Mouse (Mus musculus): ENCODE data around the gene H3f3b.
"Not testable (repeated sequence)": the region's sequence is repeated elsewhere in the genome, so short reads cannot be mapped to it uniquely, and the experiment has no call there.

Gene H3f3b

DNA sequence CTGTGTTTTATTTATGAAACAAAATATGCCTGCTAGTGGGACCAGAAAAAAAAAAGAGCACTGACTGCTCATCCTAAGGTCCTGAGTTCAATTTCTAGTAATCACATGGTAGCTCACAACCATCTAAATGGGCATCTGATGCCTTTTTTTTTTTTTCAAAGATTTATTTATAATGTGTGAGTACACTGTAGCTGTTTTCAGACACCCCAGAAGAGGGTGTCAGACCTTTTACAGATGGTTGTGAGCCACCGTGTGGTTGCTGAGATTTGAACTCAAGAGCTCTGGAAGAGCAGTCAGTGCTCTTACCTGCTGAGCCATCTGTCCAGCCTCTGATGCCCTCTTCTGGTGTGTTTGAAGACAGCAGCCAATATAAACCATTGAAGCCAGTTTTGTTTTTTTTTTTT is 7.2 kb downstream of the H3f3b start:
- DNase-seq: peak in 1 of 2 experiments; percentile 57

GRCm38 (mm10) chr11:116019976-116020411 is 7.8 kb downstream of the H3f3b start:
- peak in 1 of 2 experiments; percentile 75 for DNase-seq

DNA sequence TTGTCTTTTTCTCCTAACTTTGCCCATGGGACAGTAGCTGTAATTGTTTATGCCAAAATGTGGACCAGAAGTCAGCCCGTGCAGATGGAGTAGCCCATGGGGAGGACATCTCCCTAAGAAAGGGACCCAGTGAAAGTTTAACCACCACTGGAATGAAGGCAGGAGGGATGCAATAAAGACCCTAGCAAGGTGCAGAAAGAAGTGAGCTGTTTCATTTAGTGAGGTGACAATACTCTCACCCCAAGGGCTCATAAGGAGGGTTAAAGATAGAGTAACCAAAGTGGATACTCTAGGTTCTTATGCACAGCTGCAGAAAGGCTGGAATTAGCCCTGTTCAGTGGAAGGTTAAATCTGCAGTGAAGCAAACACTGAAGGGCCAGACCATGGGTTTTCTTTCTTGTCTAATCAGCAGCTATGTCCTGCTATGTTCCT is 8.4 kb downstream of the H3f3b start:
- DNase-seq: peak in 1 of 2 experiments; percentile 39

DNA sequence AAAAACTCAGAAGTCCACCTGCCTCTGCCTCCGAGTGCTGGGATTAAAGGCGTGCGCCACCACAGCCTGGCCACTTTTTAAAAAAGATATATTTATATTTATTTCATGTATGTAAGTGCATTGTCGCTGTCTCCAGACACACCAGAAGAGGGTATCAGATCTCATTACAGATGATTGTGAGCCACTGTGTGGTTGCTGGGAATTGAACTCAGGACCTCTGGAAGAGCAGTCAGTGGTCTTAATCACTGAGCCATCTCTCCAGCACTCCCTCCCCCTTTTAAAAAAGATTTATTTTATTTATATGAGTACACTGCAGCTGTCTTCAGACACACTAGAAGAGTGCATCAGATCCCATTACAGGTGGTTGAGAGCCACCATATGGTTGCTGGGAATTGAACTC is 8.9 kb downstream of the H3f3b start:
- not testable (repeated sequence) for DNase-seq

GRCm38 (mm10) chr11:116018106-116018505 is 9.7 kb downstream of the H3f3b start:
- DNase-seq: peak; percentile 79 to 84

DNA sequence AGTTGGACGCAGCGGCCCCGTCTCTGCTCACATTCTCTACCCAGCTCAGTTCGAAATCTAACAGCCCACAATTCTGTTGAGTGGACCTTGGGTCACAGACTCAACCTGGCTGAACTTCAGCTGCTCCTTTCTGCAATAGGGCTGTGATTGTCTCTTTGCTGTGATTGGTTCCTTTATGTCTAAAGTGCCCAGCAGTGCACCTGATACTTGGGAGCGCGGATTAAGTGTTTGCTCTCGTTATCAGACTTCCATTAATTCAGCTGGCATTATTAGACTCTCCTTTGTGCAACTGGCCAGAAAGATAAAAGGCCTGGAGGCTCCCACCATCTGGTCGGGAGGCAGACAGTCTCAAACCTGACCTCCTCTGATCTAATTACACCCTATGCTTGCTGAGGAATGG is 12.9 kb downstream of the H3f3b start:
- no peak for DNase-seq

GRCm38 (mm10) chr11:116012262-116012947 is 15.4 kb downstream of the H3f3b start, which contains the start of gene Galk1:
TSS of gene Galk1 (minus strand) at chr11:116012719.
- DNase-seq: peak; percentile 81 to 89

DNA sequence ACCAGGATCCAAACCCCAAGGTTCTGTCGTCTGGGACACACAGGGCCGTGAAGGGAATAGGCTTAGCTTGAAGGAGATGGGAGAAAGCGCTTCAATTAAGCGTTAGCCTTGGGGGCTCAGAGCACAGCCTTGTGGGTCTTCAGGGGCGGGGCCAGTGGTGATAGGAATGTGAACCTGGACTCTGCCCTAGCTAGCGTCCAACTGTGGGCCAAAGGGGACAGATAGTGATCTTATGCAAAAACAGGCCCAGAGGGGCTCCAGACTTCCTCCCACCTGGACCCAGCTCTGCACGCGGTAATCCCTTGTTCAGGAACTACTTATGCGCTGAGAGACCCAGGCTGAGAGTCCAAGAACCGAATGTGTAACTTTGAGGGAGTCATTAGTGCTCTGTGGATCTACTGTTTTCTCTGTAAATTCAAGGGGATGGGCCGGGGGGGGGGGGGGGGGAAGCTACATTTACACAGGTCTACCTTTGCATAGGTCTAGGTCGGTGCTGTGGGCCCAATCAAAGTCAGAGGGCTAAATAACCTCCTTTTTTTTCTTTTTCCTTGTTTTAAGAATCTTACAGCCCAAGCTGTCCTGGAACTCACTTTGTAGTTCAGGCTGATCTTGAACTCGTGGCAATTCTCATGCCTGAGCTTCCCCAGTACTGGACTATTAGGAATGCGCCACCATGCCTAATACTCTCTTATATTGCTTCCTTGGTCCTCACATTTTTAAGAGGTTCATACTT is 16.1 kb downstream of the H3f3b start:
- DNase-seq: no peak

- peak in 1 of 2 experiments; percentile 46 for DNase-seq
These were observed 16.8 kb downstream of the H3f3b start for GRCm38 (mm10) chr11:116010948-116011347.

DNA sequence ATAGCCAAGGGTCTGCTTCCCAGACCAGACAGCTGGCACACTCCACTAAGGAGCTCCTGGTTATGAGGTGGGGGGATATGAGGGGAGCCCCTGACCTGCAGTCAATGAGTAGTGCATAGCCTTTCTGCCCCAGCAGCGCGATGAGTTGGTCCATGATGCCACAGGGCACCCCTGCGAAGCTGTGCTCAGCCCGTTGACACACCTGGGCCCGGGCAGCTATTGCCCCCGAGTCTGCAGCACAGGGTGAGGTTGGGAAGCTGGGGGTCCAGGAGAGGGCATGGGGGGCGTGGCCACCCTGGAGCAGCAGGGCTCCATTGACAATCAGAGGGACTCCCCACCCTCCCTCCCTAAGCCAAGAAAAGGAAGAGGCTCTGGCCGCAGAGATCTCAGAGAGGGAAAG is 17.6 kb downstream of the H3f3b start:
- DNase-seq: no peak

DNA sequence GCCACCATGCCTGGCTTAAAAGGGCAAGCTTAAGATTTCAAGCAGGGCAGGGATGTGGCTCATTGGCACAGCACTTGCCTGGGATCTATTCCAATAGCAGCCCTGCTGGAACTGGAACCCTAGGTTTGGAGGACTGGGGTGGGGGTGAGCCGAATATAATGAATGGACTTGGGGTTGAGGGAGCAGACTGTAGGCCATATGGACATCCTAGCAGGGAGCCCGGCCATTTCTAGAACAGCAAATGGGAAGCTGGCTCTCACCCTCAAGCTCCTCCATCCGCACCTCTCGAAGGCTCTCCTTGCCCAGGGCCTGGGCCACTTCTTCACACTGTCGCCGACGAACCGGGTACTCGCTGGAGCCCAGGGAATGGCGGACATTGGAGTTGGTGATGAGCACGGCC is 18.1 kb downstream of the H3f3b start:
- DNase-seq: peak; percentile 94 to 97

DNA sequence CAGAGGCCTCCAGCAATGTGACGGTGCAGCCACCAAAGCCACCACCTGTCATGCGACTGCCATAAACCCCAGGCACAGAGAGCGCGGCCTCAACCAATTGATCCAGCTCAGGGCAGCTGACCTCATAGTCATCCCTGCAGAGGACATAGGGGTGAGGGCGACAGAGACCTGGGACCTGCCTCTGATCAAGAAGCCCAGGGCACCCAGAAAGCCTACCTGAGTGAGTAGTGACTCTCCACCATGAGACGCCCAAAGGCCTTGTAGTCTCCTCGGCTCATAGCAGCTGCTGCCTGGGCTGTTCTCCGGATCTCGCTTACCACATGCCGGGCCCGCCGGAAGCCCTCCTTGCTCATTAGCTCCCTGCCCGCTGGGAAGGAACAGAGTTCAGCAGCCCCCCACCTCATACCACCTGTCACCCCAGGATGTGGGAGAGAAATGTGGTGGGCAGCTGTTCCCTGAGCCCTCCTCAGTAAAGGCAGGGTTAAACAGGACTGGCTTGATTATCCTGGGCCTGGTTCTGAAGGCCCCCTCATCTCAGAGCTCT is 18.9 kb downstream of the H3f3b start:
- DNase-seq: peak; percentile 72 to 80

- DNase-seq: no peak
These were observed 19.4 kb downstream of the H3f3b start for GRCm38 (mm10) chr11:116008411-116008810.

- DNase-seq: peak in 1 of 2 experiments; percentile 41
These were observed 20.5 kb downstream of the H3f3b start for GRCm38 (mm10) chr11:116007095-116007850.

GRCm38 (mm10) chr11:116005701-116006419 is 21.9 kb downstream of the H3f3b start:
- DNase-seq: no peak

DNA sequence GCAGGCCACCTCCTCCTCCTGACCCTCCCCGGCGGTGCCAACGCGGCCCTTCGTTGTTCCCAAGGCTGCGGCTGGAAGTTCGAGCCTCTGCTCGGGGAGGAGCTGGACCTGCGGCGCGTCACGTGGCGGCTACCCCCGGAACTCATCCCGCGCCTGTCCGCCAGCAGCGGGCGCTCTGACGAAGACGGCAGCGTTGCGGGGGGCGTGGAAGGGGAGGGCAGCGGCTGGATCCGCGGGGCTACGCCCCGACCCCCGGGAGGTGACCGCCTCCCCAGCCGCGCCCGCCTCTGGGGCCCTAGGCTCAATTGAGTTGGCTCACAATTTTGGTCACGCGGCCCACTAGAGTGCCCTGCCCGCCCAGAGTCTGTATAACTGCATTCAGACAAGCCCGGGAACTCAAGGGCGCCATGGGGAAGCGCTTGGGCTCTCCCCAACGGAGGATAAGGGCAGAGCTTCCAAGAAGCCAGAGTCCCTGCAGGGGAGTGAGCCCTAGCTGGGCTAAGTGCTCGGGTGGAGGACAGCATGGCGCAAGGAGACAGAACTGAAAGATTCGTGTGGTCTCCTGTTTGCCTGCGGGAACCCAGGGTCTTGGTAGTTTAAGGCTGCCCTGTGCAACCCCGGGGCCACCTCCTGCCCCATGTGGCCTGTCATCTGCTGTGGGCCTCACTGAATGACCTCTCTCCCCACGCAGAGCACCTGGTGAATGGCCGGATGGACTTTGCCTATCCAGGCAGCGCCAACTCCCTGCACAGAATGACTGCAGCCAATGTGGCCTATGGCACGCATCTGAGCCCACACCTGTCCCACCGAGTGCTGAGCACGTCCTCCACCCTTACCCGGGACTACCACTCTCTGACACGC is 22.7 kb downstream of the H3f3b start:
- DNase-seq: peak; percentile 77 to 82

GRCm38 (mm10) chr11:116004186-116004823 is 23.5 kb downstream of the H3f3b start:
- no peak for DNase-seq

DNA sequence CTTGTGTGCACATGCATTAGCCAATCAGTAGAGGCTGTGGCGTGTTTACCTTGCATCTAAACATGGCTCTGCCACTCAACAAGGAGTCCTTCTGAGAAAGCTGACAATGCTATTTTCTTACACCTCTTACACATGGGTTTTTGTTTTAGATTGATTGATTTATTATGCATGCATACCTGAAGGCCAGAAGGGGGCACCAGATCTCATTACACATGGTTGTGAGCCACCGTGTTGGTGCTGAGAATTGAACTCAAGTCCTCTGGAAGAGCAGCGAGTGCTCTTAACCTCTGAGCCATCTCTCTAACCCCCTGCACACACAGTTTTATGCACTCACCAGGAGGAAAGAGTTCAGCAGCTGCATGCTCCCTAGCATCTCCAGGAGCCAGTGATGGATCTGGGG is 24.9 kb downstream of the H3f3b start:
- no peak for DNase-seq

- no peak for DNase-seq
These were observed 26.0 kb downstream of the H3f3b start for GRCm38 (mm10) chr11:116001725-116002124.

DNA sequence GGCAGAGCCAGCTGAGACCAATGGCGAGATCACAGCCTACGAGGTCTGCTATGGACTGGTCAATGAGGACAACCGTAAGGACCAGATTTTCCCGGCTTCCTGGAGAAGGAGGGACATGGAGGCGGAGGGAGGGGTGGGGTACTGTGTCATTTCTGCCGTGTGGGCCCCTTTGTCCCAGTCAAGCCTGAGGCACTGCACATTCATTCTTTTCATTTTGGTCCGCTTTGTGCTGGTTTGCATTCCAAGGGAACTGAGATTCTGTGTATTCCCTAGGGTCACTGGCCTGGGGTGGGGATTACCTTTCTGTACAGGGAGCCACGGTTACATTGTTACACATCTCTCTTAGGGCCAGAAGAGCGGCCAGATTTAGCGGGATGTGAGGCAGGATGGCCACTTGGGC is 27.2 kb downstream of the H3f3b start:
- no peak for DNase-seq

Measured in cerebellum, postnatal 10 days (tissue).